Mouse (Mus musculus) testis, adult 2 months (tissue): ENCODE results near the gene Adgrb3.

ENCODE experiments used
- CTCF ChIP-seq: fragments of 200-500 bp; IDR thresholded peaks from 2 replicates; pipeline ENCODE4 v1.5.1; 2012; ENCODE audit warnings: low read depth, mild to moderate bottlenecking, inconsistent platforms, low read length, moderate library complexity; ENCODE audit not compliant: control insufficient read depth, insufficient read depth, insufficient replicate concordance
- POLR2A ChIP-seq: fragments of 200-500 bp; IDR thresholded peaks from 2 replicates; pipeline ENCODE4 v1.6.1; 2012; ENCODE audit warnings: low read depth, mild to moderate bottlenecking, inconsistent platforms, low read length, moderate library complexity; ENCODE audit not compliant: control insufficient read depth

- TF ChIP-seq CTCF (no peak), POLR2A (no peak)
Observed at GRCm38 (mm10) chr1:25543915-25544314, 285.6 kb downstream of the Adgrb3 start.
